Mouse (Mus musculus) left cerebral cortex, postnatal 14 days (tissue): Measurements from ENCODE around the gene Acrbp. TPM values are rescaled to one million over a fixed set of nuclear protein-coding genes. Genes with fewer than 3 reads are reported as not detected.
A peak's percentile ranks its signal among the peaks of the same experiment; 100 is the strongest.

Experiments used
- DNase-seq, 2 experiments: peaks; one replicate each; pipeline ENCODE4 v3.0.0; 2021 to 2022; ENCODE audit warnings: low spot score in 2 of 2, mixed read lengths in 1 of 2
- intact Hi-C: fragments of 180-260 bp; cut with DNase I; formaldehyde crosslinking; loops from one replicate; pipeline ENCODE4 v1.15.1; 2025
- microRNA-seq, 2 experiments: library from miRNA; unstranded; fragments of <30 nt; microRNA quantifications; one replicate each; pipeline ENCODE4 v1.2.0; 2022
- total RNA-seq, 2 experiments: library from RNA; stranded (reverse); gene quantifications; 2 replicates each; pipeline ENCODE4 v1.2.3; 2021

The Acrbp gene
- total RNA-seq, 2 experiments from 2014 or later = 5.7 to 9.0 TPM

DNA sequence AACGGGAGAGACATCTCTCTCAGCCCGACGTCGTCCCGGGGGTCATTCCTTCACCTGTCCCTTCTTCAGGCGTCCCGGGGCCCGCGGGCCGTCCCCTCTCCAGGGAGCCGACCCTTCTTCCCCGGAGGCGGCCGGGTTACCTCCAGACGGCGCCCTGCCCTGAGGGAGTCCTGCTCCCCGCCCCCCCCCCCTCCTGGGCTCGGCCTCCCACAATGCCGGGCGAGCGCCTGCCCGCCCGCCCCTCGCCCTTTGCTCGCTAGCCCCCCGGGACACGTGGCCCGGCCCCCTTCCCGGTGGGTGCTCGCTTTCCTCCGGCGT lies 46.7 kb downstream of the Acrbp start:
- no peak for DNase-seq
- intact Hi-C loops = no loop called here

- intact Hi-C loops = no loop called here
- peak; percentile 35 to 52 for DNase-seq
Observed at GRCm38 (mm10) chr6:125096597-125097345, 47.3 kb downstream of the Acrbp start.

- DNase-seq = peak in 1 of 2 experiments; percentile 45
- intact Hi-C loops = no loop called here
Observed at GRCm38 (mm10) chr6:125097346-125097689, 47.8 kb downstream of the Acrbp start.

DNA sequence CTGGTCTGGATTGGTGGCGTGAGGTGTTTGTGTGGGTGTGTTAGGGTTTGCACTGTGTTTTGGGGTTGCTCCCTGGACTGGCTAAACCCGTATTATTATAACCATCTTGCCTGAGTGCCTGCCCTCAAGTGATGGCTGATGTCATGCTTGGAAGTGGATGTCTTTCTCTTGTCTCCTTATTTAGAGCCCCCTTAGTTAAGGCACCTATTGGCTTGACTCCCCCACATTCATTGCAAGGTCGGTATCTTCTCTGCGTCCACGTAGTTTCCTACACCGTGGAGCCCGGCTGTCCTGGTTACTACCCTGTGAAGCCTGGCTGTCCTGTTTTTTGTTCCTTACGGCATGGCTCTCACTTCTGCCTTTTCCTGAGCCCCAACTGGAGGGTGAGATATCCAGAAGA lies 48.5 kb downstream of the Acrbp start:
- no peak for DNase-seq
- intact Hi-C loops = no loop called here

GRCm38 (mm10) chr6:125098513-125098912 lies 49.0 kb downstream of the Acrbp start:
- no peak for DNase-seq
- intact Hi-C loops = no loop called here

DNA sequence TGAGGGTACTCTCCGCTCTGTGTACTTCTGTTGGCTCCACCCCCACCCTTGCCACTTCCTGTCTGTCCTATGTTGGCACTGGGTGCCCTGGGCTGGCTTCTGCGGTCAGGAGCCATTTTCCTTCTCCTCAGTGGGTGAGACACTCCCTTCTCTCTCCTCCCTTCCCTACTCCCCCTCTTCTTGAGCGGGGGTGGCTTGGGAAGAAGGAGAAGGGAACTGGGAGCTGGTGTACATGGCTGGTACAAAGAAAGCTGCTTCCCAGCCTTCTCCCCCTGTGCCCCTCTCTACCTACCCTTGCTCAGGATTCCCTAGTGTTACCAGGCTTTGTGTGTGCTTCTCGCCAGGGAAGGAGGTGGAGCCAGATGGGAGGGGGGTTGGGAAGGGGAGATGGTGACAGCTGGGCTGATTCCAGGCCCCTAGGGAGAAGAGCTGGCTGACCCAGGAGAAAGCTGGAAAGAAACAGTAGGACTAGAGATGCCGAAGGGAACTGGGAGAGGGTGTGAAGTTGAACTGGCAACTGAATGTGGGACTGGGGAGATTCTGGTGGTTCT lies 50.0 kb downstream of the Acrbp start:
- intact Hi-C loops = no loop called here
- DNase-seq = no peak

GRCm38 (mm10) chr6:125101444-125101843 lies 52.0 kb downstream of the Acrbp start:
- no peak for DNase-seq
- intact Hi-C loops = no loop called here

- no peak for DNase-seq
- intact Hi-C loops = no loop called here
Observed at GRCm38 (mm10) chr6:125104223-125104622, 54.7 kb downstream of the Acrbp start.

DNA sequence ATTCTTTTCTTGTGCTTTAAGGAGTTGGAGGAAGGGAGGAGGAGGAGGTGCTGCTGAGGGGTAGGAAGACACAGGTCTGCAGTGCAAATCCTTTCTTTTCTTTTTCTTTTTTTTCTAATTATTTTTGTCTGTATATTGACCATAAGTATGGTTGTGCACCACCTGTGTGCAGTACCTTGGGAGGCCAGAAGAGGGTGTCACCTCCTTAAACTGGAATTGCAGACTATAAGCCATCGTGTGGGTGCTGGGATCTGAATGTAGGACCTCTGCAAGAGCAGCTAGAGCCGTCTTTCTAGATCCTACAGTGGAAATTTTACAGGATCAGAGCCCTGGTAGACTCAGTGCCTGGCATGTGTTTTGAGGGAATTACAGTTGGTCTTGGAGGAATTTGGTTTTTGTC lies 58.2 kb downstream of the Acrbp start:
- peak in 1 of 2 experiments; percentile 45 for DNase-seq
- intact Hi-C loops = loop anchor here (2.0 kb wide), 1 partner anchor 17 kb away; no protein-coding TSS in a partner anchor

GRCm38 (mm10) chr6:125109371-125109770 lies 59.9 kb downstream of the Acrbp start:
- DNase-seq = no peak
- intact Hi-C loops = no loop called here

- intact Hi-C loops = no loop called here
- peak; percentile 57 to 79 for DNase-seq
Observed at GRCm38 (mm10) chr6:125110927-125111326, 61.4 kb downstream of the Acrbp start.

GRCm38 (mm10) chr6:125112553-125112952 lies 63.1 kb downstream of the Acrbp start:
- intact Hi-C loops = no loop called here

More at GRCm38 (mm10) chr6:125112553-125112952, 63.1 kb downstream of the Acrbp start:
- no peak for DNase-seq

Small RNA genes within 50 kb of the gene (microRNA-seq; reads per million reads assigned to microRNA genes)
- gene Mir7045 = 0.26 to 3.7 reads per million in 2 experiments

Other genes with a start within 250 kb of the Acrbp start
- 1 to 10 TPM; 2.9 to 5.3 TPM for gene Spsb2, start 241.0 kb upstream of the Acrbp start, total RNA-seq
- 100 to 1,000 TPM; 629 to 634 TPM for gene Tpi1, start 235.4 kb upstream of the Acrbp start, total RNA-seq
- 100 to 1,000 TPM; 178 to 184 TPM for gene Usp5, start 220.2 kb upstream of the Acrbp start, total RNA-seq
- 1 to 10 TPM; 1.6 to 1.7 TPM for gene Cdca3, start 220.1 kb upstream of the Acrbp start, total RNA-seq
- not detected for gene Gnb3, start 209.4 kb upstream of the Acrbp start, total RNA-seq
- gene P3h3, start 191.9 kb upstream of the Acrbp start, total RNA-seq = 10 to 100 TPM; 25.9 to 32.9 TPM
- gene Gpr162, start 185.7 kb upstream of the Acrbp start, total RNA-seq = 100 to 1,000 TPM; 220 to 231 TPM
- gene Cd4, start 161.5 kb upstream of the Acrbp start, total RNA-seq = 1 to 10 TPM; 1.1 to 1.5 TPM
- gene Lag3, start 138.0 kb upstream of the Acrbp start, total RNA-seq = 1 to 10 TPM; 2.1 to 3.0 TPM
- gene Ptms, start 129.6 kb upstream of the Acrbp start, total RNA-seq = 1,000 to 10,000 TPM; 1,161 to 1,212 TPM
- gene Mlf2, start 118.3 kb upstream of the Acrbp start, total RNA-seq = 100 to 1,000 TPM; 670 to 685 TPM
- 100 to 1,000 TPM; 140 to 142 TPM for gene Cops7a, start 84.2 kb upstream of the Acrbp start, total RNA-seq
- 100 to 1,000 TPM; 130 to 142 TPM for gene Pianp, start 53.0 kb upstream of the Acrbp start, total RNA-seq
- gene Zfp384, start 40.5 kb upstream of the Acrbp start, total RNA-seq = 10 to 100 TPM; 41.7 to 42.6 TPM
- gene Ing4, start 9.9 kb upstream of the Acrbp start, total RNA-seq = 10 to 100 TPM; 60.8 to 61.1 TPM
- under 1 TPM; 0.40 to 0.66 TPM for gene Lpar5, start 18.2 kb downstream of the Acrbp start, total RNA-seq
- gene Chd4, start 46.3 kb downstream of the Acrbp start, total RNA-seq = 100 to 1,000 TPM; 157 TPM
- 10 to 100 TPM; 28.8 to 32.3 TPM for gene Nop2, start 82.2 kb downstream of the Acrbp start, total RNA-seq
- 10 to 100 TPM; 51.9 to 57.4 TPM for gene Iffo1, start 95.6 kb downstream of the Acrbp start, total RNA-seq
- gene Gapdh, start 116.8 kb downstream of the Acrbp start, total RNA-seq = 1,000 to 10,000 TPM; 2,273 to 2,303 TPM
- gene Ncapd2, start 142.0 kb downstream of the Acrbp start, total RNA-seq = 10 to 100 TPM; 23.5 to 29.6 TPM
- gene Mrpl51, start 142.1 kb downstream of the Acrbp start, total RNA-seq = 10 to 100 TPM; 62.6 to 72.8 TPM
- 10 to 100 TPM; 46.0 to 46.6 TPM for gene Vamp1, start 165.9 kb downstream of the Acrbp start, total RNA-seq
- 1 to 10 TPM; 2.0 to 2.9 TPM for gene Tapbpl, start 182.2 kb downstream of the Acrbp start, total RNA-seq
- not detected for gene Cd27, start 187.3 kb downstream of the Acrbp start, total RNA-seq
- not detected for gene Tuba3a, start 236.4 kb downstream of the Acrbp start, total RNA-seq